Mouse (Mus musculus) Patski (cell line): Measurements from ENCODE around the gene Rspo4. TPM values are rescaled to one million over a fixed set of nuclear protein-coding genes. Genes with fewer than 3 reads are reported as not detected.

Experiments used
- ATAC-seq: fragments of 100-300 bp; one replicate; pipeline ENCODE4 v1.8.0; 2021
- CTCF ChIA-PET: fragments of 350-600 bp; sonication (Branson Sonifier 250); formaldehyde crosslinking; loops from one replicate; lab custom pipeline; 2022; ENCODE audit warnings: inconsistent platforms; lab: Charles Lee
- POLR2A ChIA-PET: fragments of 350-600 bp; sonication (Branson Sonifier 250); formaldehyde crosslinking; loops from one replicate; lab custom pipeline; 2022; ENCODE audit warnings: antibody characterized with exemption, inconsistent platforms; lab: Charles Lee
- DNase-seq: peaks from one replicate; pipeline ENCODE4 v3.0.0-alpha.2; 2011; ENCODE audit warnings: low read depth, low spot score
- H3K27me3 ChIP-seq: fragments of 371-371 bp; one replicate; pipeline ENCODE4 v1.5.1; 2021
- CTCF ChIP-seq: fragments of 100-300 bp; IDR thresholded peaks from one replicate; pipeline ENCODE4 v1.5.1; 2021
- in situ Hi-C: fragments of 300-500 bp; cut with MboI; formaldehyde crosslinking; loops from 3 replicates; pipeline ENCODE4 v1.11.1; 2018; ENCODE audit warnings: low pct_unique_long_range_greater_than_20kb, mixed read lengths
- polyA plus RNA-seq: library from polyadenylated mRNA; unstranded; gene quantifications from one replicate; pipeline ENCODE4 v1.2.3, GENCODE M21; 2021

The Rspo4 gene
- polyA plus RNA-seq, result not detected

- no peak for TF ChIP-seq CTCF
- in situ Hi-C loops, result no loop called here
- H3K27me3 ChIP-seq, result peaks cover 66% of the 10 kb centered on the region
- ATAC-seq (no peak), DNase-seq (no peak)
- ChIA-PET POLR2A (no interaction called here), CTCF (no interaction called here)
Observed at GRCm38 (mm10) chr2:151842648-151843226, at the start of gene Rspo4. Rspo4 (plus strand) TSS chr2:151842927.

- no peak for DNase-seq
- CTCF ChIA-PET, result no interaction called here
- POLR2A ChIA-PET, result no interaction called here
- in situ Hi-C loops, result no loop called here
- no peak for TF ChIP-seq CTCF
- H3K27me3 ChIP-seq, result peaks cover 31% of the 10 kb centered on the region
- no peak for ATAC-seq
Observed at GRCm38 (mm10) chr2:151815586-151815985, 27.1 kb upstream of the Rspo4 start.

- H3K27me3 ChIP-seq, result peaks cover 30% of the 10 kb centered on the region
- DNase-seq (no peak), ATAC-seq (no peak)
- ChIA-PET POLR2A (no interaction called here), CTCF (interaction anchor here (1.0 to 2.0 kb wide), 3 partner anchors 11 to 288 kb away, joined by 3 to 10 read pairs (median 3); no protein-coding TSS in a partner anchor)
- peak; percentile 69 for TF ChIP-seq CTCF
- in situ Hi-C loops, result loop anchor here (5.0 kb wide), 1 partner anchor 110 kb away; no protein-coding TSS in a partner anchor
Observed at GRCm38 (mm10) chr2:151862257-151862810, 19.6 kb downstream of the Rspo4 start.

GRCm38 (mm10) chr2:151864941-151865340 is 22.2 kb downstream of the Rspo4 start:
- no peak for TF ChIP-seq CTCF
- DNase-seq (no peak), ATAC-seq (no peak)
- CTCF ChIA-PET, result interaction anchor here (0.9 to 1.5 kb wide), 3 partner anchors 9 to 12 kb away, joined by 3 read pairs; no protein-coding TSS in a partner anchor
- in situ Hi-C loops, result loop anchor here (5.0 kb wide), 1 partner anchor 113 kb away; no protein-coding TSS in a partner anchor
- POLR2A ChIA-PET, result no interaction called here
- peaks cover 13% of the 10 kb centered on the region for H3K27me3 ChIP-seq

GRCm38 (mm10) chr2:151866487-151866886 is 23.8 kb downstream of the Rspo4 start:
- peak; percentile 78 for TF ChIP-seq CTCF
- ATAC-seq (peak; percentile 54), DNase-seq (no peak)
- ChIA-PET CTCF (no interaction called here), POLR2A (no interaction called here)
- in situ Hi-C loops, result no loop called here
- peaks cover 3% of the 10 kb centered on the region for H3K27me3 ChIP-seq

- ATAC-seq, result no peak
- no peak for TF ChIP-seq CTCF
- peaks cover 13% of the 10 kb centered on the region for H3K27me3 ChIP-seq
- in situ Hi-C loops, result no loop called here
- ChIA-PET POLR2A (no interaction called here), CTCF (no interaction called here)
- DNase-seq, result no peak
Observed at GRCm38 (mm10) chr2:151868196-151868595, 25.5 kb downstream of the Rspo4 start.

- DNase-seq (no peak), ATAC-seq (peak; percentile 46)
- CTCF ChIA-PET, result interaction anchor here (0.6 to 3.8 kb wide), 21 partner anchors 10 to 325 kb away, joined by 3 to 21 read pairs (median 4); partner anchors contain the start of gene Slc52a3
- TF ChIP-seq CTCF, result peak; percentile 78
- POLR2A ChIA-PET, result interaction anchor here (1.1 to 1.2 kb wide), 2 partner anchors 18 to 41 kb away, joined by 3 to 6 read pairs; no protein-coding TSS in a partner anchor
- in situ Hi-C loops, result loop anchor here (10.0 kb wide), 1 partner anchor 320 kb away; no protein-coding TSS in a partner anchor
- H3K27me3 ChIP-seq, result peaks cover 13% of the 10 kb centered on the region
Observed at GRCm38 (mm10) chr2:151874551-151874950, 31.8 kb downstream of the Rspo4 start.

- DNase-seq (no peak), ATAC-seq (peak; percentile 70)
- in situ Hi-C loops, result loop anchor here (5.0 to 10.0 kb wide), 4 partner anchors 46 to 319 kb away; no protein-coding TSS in a partner anchor
- peak; percentile 94 for TF ChIP-seq CTCF
- ChIA-PET CTCF (interaction anchor here (1.0 to 3.8 kb wide), 10 partner anchors 11 to 117 kb away, joined by 3 to 21 read pairs (median 4); no protein-coding TSS in a partner anchor), POLR2A (interaction anchor here (1.1 kb wide), 1 partner anchor 39 kb away, joined by 6 read pairs; no protein-coding TSS in a partner anchor)
- H3K27me3 ChIP-seq, result peaks cover 13% of the 10 kb centered on the region
Observed at GRCm38 (mm10) chr2:151876012-151876485, 33.3 kb downstream of the Rspo4 start.

GRCm38 (mm10) chr2:151878645-151879044 is 35.9 kb downstream of the Rspo4 start:
- TF ChIP-seq CTCF, result no peak
- ChIA-PET POLR2A (no interaction called here), CTCF (interaction anchor here (1.0 to 2.7 kb wide), 9 partner anchors 10 to 145 kb away, joined by 3 to 13 read pairs (median 6); no protein-coding TSS in a partner anchor)
- no peak for DNase-seq
- H3K27me3 ChIP-seq, result no peaks in the 10 kb centered on the region
- in situ Hi-C loops, result loop anchor here (5.0 to 10.0 kb wide), 4 partner anchors 44 to 316 kb away; no protein-coding TSS in a partner anchor
- no peak for ATAC-seq

- POLR2A ChIA-PET, result no interaction called here
- DNase-seq (no peak), ATAC-seq (peak; percentile 67)
- in situ Hi-C loops, result loop anchor here (5.0 to 10.0 kb wide), 4 partner anchors 43 to 315 kb away; no protein-coding TSS in a partner anchor
- H3K27me3 ChIP-seq, result no peaks in the 10 kb centered on the region
- peak; percentile 76 for TF ChIP-seq CTCF
- CTCF ChIA-PET, result interaction anchor here (1.0 to 2.7 kb wide), 13 partner anchors 9 to 116 kb away, joined by 3 to 13 read pairs (median 6); no protein-coding TSS in a partner anchor
Observed at GRCm38 (mm10) chr2:151879760-151880159, 37.0 kb downstream of the Rspo4 start.
